Mouse (Mus musculus) spleen, postnatal 36 days (tissue): ENCODE results near the gene Hspa4l.

Experiments used
- DNase-seq, 2 experiments: peaks; one replicate each; pipeline ENCODE4 v3.0.0; 2022; ENCODE audit warnings: low spot score in 2 of 2, mixed read lengths in 1 of 2

The Hspa4l gene

DNA sequence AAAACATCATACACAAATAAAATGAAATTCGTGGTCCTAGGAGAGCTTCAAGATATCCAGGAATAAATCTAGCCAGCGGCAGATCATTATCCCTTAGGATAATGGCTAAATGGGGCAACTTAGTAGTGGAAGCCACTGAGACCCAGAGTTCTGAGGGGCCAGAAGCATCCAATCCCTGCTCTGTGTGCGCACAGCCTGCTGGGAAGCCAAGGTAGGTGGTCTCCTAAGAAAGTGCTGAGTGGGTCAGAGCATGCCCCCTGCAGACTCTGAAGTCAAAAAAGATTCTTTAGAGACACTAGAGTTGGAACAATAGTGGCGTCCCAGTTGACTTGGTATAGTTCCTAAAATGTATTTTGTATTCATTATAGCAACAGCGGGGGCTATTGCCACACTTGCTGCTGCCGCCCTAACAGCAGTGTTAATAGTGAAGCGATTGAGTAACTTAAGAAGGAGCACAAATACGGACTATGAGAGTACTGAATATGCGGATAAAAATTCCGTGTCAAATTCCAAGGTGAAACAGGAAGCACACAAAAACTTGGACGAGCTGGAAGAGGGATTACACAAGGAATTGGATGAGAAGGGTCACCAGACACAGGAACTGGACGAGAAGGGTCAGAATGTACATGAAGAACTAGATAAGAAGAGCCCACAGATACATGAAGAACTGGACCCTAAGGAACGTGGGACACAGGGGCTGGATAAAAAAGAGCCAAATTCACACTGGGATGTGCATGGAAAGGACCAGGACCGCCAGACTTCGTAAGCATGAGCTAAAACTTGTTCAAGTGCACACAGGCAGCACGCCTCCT, at the start of gene Hspa4l:
Gene Hspa4l (plus strand): TSS at position 472 of the 812 bp plus-strand sequence.
- DNase-seq: peak in 1 of 2 experiments; percentile 2

DNA sequence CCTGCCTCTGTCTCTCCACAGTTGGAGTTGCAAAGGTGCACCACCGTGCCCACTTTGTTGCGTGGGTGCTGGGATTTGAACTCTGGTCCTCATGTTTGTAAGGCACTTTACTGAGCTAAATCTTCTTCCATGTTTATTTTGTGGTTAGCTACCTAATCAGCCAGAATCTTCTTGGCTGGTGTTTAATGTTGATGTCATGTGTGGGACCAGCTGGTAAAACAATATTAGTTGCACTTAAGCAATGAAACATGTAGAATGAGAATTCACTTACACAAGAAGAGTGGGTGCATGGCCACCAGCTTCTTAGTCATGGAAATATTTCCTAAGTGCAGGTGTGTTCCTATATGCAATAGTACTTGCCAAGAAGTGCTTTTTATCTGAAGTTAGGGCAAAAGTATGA, 49.1 kb upstream of the Hspa4l start:
- DNase-seq: no peak

DNA sequence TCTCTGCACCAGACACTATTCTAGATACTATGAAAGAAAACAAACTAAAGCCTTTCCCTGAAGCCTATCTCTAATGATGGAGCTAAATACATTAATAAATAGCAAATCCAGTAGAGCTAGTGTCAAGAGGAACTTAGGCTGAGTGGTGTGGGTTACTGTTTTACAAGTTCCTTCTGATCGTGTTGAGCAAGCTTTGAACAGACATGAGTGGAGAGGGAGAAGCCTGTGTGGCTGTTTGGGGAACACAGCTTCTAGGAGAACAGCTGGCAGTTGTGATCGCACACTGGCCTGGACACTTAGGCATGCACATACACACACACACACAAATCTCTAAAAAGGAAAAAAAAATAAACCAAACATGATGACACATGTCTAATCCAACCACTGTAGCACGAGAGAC, 45.5 kb upstream of the Hspa4l start:
- DNase-seq: no peak

DNA sequence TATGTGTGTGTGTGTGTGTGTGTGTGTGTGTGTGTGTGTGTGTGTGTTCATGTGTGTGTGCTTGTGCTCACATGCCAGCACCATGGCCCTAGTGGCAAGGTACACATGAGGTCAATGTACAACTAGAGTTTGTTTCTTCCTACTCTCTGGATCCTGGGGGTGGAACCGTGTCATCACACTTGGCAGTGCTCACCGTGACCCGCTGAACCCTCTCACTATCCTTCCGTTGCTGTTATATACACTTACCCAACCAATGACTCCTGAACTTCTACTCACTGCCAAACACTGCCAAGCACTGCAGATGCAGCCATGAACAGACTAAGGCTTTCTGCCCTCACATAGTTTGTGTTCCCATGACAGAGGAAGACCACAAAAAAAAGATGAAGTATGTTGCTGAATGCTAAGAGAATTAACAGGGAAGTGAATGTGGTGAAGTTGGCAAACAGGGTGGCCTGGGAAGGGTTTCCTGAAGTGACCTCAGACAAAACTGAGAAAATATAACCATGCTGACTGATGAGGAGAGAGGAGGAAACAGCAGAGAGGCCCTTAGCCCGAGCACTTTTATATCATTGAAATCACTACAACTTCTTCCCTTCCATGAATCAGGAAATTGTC, 39.4 kb upstream of the Hspa4l start:
- no peak for DNase-seq

DNA sequence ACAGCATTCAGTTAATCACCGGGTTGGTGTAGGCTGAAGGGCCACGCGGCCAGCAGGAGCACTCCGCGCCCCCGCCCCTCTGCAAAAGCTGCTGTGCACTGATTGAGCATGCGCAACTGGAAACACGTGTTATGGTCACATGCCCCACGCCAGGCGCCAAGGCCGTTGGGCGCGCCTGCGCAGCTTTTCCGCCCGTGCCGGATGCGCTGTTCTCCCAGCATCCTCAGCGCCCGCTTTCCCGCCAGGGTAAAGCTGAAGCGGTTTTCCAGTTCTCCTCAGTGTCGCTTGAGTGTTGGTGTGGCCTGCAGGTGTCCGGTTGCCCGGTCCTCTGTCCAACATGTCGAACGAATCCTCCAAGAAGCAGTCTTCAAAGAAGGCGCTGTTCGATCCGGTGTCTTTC, 35.6 kb upstream of the Hspa4l start, which contains the start of gene Slc25a31:
Gene Slc25a31 (plus strand): TSS at position 201 of the 400 bp plus-strand sequence.
- no peak for DNase-seq

DNA sequence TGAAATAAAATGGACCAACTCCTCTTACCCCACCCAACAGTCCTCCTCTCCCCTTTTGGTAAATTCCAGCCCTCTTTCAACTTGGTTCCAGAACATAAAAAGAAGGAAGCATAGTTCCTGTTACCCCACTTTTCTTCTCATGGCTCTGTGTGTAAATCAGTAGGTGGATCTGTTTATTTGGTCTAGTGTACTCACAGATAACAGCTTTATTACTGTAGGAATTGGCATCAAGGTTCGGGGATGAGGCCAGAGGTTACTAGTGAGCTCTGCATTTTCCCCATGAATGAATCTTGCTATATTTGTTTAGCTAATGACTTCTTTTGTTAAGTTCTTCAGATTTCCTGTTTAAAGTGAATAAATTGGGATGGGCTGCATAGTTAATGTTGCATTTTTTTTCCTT, 28.2 kb upstream of the Hspa4l start:
- DNase-seq: no peak

DNA sequence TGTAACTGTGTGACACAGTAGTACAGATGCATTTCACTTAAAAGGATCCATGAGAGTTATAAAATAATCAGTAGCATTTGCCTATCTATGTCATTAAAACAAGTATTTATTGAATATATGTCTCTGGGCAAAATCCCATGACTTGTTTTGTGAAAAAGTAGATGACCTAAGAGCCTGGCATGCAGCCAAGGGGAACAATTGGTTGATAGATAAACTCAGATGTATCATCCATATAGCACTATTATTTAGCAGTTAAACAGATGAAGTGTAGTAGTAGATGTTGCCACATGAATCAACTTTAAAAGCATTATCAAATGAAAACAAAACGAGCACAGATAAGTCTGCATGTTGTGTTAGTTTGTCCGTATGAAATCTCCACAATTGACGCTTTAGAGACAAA, 25.3 kb upstream of the Hspa4l start:
- no peak for DNase-seq

DNA sequence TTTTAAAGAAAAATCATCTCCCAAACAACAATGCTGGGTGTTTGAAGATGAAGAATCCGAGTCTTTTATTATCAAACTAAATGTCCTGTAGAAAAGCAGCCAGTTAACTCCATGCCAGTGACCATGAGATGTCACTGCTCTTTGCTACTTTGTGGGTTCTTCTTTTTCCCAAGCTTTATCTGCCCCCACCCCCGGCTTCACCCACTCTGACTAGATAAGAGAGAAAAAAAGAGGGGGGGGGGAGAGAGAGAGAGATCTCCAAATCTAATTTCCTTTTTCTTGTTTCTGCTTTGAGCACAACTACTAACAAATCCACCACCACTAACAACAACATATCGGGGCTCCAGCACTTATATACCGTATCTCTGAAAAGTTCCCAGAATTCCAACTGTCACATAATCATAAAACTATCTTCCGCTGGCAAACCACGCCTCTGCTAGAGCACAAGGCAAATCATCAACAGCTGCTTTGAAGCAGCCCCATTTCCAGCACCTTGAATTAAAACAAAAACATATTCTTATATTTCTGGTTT, 5.8 kb upstream of the Hspa4l start:
- DNase-seq: no peak

DNA sequence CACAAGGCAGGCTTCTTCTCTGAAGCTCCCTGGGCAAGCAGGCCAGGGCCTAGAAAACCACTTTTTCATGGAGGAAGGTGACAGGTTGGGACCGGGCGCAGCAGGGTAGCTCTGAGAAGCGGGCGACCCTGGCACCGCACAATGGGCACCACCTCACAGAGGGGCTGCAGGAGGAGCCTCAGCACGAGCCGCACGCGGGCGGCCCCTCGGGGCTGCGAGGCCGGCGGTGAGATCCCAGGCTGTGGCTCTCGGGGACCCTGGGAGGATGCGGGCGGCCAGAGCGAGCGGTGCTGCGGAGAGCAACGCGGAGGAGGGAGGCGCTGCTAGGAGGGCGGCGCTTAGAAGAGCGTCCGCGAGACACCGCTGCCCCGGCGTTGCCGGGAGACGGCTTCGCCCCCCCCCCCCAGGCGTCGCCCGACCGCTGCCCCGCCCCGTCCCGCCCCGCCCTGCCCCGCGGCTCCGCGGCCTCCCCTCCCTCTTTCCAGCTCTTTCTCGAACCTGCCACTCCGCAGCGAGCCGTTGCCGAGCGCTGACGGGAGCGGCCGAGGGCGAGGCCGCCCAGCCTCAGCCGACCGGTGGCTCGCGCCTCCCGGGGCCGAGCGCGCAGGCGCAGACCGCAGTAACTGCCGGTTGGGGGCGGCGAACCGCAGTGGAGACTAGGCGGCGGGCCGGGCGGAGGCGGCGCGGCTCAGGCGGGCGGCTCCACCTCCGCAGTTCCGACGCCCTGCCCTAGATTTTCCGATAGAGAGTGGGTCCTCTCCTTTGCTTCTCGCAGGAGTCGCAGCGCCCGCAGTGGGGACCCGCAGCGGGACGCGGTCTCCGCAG, 753 bp downstream of the Hspa4l start:
- peak; percentile 92 to 93 for DNase-seq

DNA sequence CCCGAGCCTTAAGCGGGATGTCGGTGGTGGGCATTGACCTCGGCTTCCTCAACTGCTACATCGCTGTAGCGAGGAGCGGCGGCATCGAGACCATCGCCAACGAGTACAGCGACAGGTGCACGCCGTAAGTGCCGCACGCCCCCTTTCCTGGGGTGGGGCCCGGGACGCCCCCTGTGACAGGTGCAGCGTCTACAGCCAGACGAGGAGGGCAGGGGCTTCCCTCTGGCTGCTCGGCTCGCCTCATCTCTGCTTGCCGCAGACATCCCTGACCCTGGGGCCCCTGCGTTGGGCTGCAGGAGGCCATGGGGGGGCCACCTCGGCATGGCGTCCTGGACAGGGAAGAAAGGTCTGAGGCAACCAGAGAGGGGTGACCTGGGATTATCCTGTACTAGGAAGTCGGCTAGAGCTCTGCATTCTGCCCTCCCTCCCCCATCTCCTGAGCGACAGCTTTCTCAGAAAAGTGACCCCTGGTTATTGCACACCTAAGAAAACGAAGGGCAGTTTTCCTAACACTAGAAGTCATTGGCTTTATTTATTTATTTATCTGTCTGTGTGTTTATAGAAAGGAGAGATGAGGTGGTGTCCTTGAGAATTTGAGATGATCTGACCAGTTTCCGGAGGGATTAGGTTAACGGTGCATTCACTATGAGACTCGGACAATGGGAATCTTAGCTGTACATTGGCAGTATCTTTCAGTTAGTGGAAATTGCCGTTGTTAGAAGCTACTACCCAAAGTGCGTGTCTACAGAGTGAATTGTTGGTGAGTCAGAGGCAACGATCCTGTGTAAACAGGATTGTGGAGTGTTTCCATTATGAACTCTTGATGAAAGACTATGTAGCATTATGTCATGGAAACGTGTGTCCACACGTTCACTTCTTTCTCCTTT, 1.6 kb downstream of the Hspa4l start:
- DNase-seq: no peak

DNA sequence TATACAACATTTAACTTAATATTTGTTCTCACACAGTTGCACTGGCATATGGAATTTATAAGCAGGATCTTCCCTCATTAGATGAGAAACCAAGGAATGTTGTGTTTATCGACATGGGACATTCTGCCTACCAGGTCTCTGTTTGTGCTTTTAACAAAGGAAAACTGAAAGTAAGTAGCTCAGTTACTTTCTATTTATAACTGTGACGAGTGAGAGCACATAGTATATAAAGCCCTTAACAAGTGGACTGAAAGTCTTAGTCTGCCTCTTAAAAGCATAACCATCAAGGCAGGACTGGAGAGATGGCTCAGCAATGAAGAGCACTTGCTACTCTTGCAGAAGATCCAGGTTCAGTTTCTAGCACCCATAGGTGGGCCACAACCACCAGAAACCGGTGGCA, 16.5 kb downstream of the Hspa4l start:
- DNase-seq: no peak

DNA sequence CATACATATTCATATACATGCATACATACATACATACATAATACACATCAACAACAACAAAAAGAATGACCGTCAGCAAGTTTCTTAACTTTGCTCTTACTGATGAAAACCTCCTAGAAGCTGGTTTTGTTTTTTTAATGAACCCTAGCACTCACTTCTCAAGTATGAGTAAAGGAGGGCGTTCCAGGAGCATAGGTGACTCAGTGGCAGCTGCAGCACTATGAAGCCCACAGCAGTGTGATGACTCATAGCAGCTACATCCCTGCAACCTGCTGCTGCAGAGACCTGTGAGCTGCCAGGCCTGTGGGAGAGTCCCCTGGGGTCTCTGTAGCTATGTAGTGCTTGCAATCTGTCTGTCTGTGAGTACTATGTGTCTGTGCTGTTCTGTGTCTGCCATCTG, 17.0 kb downstream of the Hspa4l start:
- DNase-seq: no peak

DNA sequence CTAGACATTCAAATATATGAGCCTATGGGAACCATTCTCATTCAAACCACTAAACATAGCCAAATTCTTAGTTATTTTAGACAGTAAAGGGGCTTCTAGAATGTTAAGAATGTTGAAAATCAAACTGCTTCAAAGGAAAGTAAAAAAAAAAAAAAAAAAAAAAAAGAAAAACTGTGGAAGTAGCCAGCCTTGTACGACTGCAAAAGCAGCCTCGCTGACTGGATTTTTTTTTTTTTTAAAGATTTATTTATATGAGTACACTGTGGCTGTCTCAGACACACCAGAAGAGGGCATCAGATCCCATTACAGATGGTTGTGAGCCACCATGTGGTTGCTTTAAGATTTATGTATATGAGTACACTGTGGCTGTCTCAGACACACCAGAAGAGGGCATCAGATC, 49.5 kb downstream of the Hspa4l start:
- DNase-seq: no peak

DNA sequence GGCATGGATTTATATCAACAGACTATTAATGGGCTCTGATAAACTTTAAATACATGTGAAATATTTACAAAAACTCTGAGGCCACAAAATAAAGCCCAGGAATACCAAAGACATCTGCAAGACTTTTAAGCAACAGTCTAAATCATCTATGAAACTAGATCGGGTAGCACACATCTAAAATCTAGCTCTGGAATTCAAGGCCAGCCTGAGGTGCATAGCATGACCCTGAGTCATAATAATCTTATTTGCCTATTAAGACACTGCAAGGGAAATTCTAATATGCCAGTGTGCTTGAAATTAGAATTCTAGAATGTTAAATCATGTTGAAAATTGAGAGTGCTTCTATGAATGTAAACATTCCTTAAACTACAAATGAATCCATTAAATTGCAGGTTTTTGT, 53.8 kb downstream of the Hspa4l start:
- DNase-seq: no peak

DNA sequence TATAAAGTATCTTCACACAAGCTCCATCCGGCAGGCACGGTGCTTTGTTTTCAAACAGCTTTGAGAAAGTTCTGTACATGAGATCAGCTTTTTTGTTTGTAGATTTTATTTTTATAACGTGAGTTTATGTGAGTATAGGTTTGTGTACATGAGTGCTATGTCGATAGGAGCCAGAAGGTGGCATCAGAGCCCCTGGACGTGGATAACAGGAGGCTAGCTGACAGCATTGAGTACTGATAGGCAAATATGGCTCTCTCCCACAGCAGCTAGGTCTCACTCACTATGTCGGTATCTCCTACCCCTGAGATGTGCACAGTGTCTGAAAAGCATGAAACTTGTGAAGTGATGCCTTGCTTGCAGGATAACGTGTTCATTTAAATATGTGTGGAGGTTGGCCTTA, 54.2 kb downstream of the Hspa4l start:
- peak; percentile 63 to 70 for DNase-seq

DNA sequence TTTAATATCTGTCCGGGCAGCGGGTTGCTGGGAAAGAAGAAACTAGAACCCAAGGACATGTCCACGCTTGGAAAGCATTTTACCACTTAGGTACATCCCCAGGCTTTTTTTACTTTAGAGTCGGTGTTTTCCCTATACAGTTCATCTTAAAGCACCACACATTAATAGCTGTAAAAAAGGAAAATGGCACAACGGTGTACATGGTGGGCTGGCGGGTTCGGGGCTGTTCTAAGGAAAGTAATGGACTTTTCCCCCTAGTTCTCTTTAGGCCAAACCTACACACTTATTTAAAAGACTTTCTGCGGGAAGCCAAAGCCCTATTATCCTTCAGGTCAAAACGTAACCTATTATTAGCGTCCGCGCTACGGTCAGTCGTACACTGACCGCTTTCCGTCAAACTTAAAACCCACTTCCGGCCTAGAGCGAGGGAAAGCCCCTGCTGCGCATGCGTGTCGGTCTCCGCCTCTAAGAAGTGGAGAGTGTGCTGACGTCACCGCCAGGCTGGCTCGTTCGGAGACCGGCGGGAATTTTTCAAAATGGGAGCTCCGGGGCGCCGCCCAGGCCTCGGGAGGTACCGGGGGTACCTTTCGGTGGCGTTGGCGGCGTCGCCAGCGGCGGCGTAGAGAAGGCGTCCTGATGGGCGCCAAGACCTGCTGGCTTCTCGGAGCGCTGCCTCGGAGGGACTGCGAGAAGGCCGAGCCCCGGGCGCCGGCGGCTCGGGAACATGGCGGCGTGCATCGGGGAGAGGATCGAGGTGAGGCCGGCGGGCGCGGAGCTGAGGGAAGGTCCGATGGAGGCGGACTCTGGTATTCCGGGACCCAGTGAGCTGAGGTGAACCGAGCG, 55.5 kb downstream of the Hspa4l start, which contains the start of gene Plk4:
Gene Plk4 (plus strand): TSS at position 490 of the 843 bp plus-strand sequence.
- DNase-seq: peak; percentile 93 to 96

DNA sequence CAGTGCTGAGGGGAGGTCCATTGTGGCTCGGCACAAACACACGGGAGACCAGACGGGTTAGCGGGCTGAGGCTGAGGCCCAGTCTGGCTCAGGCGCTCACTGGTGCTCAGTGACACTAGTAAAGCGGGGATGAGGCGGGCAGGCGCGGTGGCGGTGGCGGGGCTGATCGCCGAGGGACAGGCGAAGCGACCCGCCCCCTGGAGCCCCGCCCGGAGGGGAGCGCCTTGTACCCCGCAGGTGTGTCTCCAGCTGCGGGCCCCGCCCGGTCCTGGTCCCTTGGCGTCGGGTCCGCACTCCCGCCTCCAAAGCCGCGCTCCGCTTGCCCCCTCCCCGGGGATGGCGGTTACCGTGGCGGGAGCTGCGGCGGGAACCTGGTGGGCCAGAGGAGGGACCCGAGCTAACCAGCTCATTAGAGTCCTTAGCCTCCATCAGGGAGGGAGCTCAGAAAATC, 56.1 kb downstream of the Hspa4l start:
- DNase-seq: peak; percentile 58 to 66

DNA sequence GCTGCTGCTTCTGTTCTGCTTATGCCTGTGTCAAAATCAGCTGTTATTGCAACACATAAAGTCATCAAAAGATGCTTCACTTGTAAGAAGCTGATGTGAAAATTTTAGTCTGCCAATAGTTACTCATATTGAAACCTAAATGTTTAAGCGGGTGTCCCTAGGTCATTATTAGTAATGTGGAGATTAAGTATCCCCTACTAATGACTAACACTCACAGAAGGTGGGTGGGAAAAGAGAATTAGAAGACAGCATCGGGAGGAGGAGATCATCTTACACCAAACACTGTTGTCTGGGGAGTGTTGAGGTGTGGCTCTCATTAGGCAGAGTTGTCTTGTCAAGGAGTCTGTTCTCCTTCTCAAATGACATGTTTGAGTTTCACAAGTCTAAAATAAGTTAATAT, 62.6 kb downstream of the Hspa4l start:
- no peak for DNase-seq

DNA sequence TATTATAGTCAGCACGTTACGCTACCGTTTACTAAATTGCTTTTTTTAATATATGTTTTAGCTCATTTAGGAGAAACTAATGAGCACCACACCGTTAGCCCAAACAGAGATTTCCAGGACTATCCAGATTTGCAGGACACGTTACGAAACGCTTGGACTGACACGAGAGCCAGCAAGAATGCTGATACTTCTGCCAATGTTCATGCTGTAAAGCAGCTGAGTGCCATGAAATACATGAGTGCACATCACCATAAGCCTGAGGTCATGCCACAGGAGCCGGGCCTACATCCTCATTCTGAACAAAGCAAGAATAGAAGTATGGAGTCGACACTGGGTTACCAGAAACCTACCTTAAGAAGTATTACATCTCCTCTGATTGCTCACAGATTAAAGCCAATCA, 64.4 kb downstream of the Hspa4l start:
- DNase-seq: no peak

DNA sequence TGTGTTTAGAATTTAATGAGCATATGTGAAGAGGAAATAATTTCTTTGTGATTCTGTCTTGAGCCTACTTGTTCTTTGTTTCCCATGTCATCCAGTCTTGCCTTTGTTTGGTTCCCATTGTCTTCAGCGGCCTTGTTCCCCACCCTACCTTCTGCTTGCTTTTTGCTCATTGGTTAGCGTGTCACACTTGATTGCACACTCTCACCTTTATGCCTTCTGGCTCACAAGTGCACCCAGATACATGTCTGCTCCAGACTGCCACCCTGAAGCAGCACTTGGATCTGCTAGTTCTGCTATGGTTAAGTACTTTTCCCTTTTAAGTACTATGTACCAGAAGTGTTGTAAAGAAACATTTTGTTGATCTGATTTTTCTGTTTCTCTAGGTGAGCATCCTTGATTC, 65.6 kb downstream of the Hspa4l start:
- DNase-seq: no peak
